Mouse (Mus musculus) testis, adult 2 months (tissue): ENCODE data around the gene Eva1b. TPM values are rescaled to one million over a fixed set of nuclear protein-coding genes. Genes with fewer than 3 reads are reported as not detected.
A peak's percentile ranks its signal among the peaks of the same experiment; 100 is the strongest.

Source experiments
- H3K27ac ChIP-seq: fragments of 200-500 bp; 2 replicates; pipeline ENCODE4 v1.5.1; 2012; ENCODE audit warnings: low read depth, low read length; ENCODE audit not compliant: control insufficient read depth, insufficient read depth
- H3K27me3 ChIP-seq: fragments of 200-500 bp; 2 replicates; pipeline ENCODE4 v1.6.1; 2012; ENCODE audit warnings: mild to moderate bottlenecking, low read length, moderate library complexity; ENCODE audit not compliant: control insufficient read depth, insufficient read depth
- H3K36me3 ChIP-seq: fragments of 200-500 bp; 2 replicates; pipeline ENCODE4 v1.6.1; 2012; ENCODE audit warnings: mild to moderate bottlenecking, low read length; ENCODE audit not compliant: control insufficient read depth, insufficient read depth
- H3K4me1 ChIP-seq: fragments of 200-500 bp; 2 replicates; pipeline ENCODE4 v1.6.1; 2012; ENCODE audit warnings: low read length; ENCODE audit not compliant: control insufficient read depth, insufficient read depth
- H3K4me3 ChIP-seq: fragments of 200-500 bp; 2 replicates; pipeline ENCODE4 v1.5.1; 2012; ENCODE audit warnings: low read depth, mild to moderate bottlenecking, low read length, moderate library complexity, mixed read lengths; ENCODE audit not compliant: control insufficient read depth
- CTCF ChIP-seq: fragments of 200-500 bp; IDR thresholded peaks from 2 replicates; pipeline ENCODE4 v1.5.1; 2012; ENCODE audit warnings: low read depth, mild to moderate bottlenecking, inconsistent platforms, low read length, moderate library complexity; ENCODE audit not compliant: control insufficient read depth, insufficient read depth, insufficient replicate concordance
- POLR2A ChIP-seq: fragments of 200-500 bp; IDR thresholded peaks from 2 replicates; pipeline ENCODE4 v1.6.1; 2012; ENCODE audit warnings: low read depth, mild to moderate bottlenecking, inconsistent platforms, low read length, moderate library complexity; ENCODE audit not compliant: control insufficient read depth
- polyA plus RNA-seq: library from polyadenylated mRNA; depleted of rRNA; stranded (reverse); fragments of >200 nt; gene quantifications from 2 replicates; pipeline ENCODE4 v1.2.3, GENCODE M21; 2012

Gene Eva1b
- polyA plus RNA-seq, 1 experiment = 6.2 TPM

DNA sequence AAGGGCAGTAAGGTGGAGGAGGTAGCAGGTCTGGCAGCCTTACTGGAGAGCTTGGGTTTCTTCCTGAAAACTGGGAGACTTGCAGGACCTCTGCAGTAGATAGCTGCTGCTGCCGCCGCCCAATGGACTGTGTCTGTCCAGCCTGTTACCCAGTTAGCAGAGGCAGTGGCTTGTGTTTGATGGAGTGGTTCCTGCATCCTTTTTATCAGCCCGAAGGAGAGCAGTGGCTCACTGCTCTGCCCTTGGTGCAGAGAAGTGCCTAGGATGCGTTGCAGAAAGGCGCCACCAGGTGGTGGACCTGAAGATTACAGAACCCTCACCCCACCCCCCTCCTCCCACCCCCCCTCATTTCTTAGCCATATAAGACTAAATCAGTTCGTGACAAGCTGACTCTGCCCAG, 33.6 kb upstream of the Eva1b start:
- Histone ChIP-seq H3K27me3 (no peaks in the 10 kb centered on the region), H3K4me3 (no peak overlapping the region), H3K27ac (no peak overlapping the region), H3K4me1 (peaks cover 8% of the 10 kb centered on the region), H3K36me3 (peaks cover 1% of the 10 kb centered on the region; the same call in 1 of the 2 replicates)
- TF ChIP-seq POLR2A = no peak
- TF ChIP-seq CTCF = peak; percentile 56; the same call in 1 of the 2 replicates

DNA sequence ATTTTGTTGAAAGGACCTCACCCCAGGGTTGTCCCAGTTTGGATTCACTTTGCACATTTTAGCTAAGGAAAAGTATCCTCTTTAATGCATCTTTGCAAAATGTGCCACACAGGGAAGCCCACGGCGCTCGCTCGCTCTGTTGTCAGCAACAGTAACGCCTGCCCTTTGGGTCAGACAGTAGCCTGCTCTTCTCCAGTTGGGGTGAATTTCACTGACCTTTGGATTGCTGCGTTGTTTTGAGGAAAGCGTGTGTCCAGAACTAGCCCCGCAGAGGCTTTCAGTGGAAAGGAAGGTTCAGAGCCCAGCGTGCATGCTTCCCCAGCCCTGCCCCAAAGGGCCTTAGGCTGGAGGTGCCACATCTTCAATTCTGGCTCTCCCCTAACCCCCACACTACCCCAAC, 32.1 kb upstream of the Eva1b start:
- TF ChIP-seq CTCF (no peak), POLR2A (no peak)
- no peak overlapping the region for H3K27ac ChIP-seq
- no peaks in the 10 kb centered on the region for H3K27me3 ChIP-seq
- H3K4me1 ChIP-seq = peaks cover under 1% of the 10 kb centered on the region; the same call in 1 of the 2 replicates
- H3K36me3 ChIP-seq = peaks cover 1% of the 10 kb centered on the region; the same call in 1 of the 2 replicates
- no peak overlapping the region for H3K4me3 ChIP-seq

DNA sequence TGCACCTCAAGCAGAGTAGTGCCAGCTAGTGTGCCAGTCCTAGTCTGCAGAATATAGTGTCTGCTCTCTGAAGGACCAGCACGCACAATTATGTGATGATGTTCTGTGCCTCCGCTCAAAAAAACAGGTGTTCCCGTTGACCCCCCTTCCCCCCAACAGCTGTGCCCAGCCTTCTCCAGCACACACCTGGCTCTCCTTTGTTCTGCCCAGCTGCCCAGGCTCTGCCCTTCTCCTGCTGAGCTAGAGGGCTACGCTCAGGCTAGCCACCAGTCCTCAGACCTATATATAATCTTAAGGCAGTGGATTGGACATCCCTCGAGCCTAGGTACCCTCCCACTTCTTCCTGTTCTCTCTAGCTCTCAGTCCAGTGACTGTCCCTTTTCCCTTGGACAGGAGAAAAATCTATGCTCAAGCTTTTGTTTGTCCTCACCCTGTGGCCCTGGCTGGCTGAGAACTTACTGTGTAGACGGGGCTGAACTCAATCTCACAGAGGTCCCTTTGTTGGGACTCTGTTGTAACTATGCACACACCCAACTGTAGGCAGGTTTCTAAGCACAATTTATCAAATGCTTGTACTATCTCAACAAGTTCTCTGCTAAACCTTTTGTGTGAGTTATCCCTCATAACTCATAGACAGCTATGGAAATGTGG, 31.5 kb upstream of the Eva1b start:
- H3K36me3 ChIP-seq = peaks cover 1% of the 10 kb centered on the region; the same call in 1 of the 2 replicates
- no peaks in the 10 kb centered on the region for H3K4me1 ChIP-seq
- no peak overlapping the region for H3K27ac ChIP-seq
- H3K4me3 ChIP-seq = no peak overlapping the region
- no peak for TF ChIP-seq CTCF
- no peaks in the 10 kb centered on the region for H3K27me3 ChIP-seq

DNA sequence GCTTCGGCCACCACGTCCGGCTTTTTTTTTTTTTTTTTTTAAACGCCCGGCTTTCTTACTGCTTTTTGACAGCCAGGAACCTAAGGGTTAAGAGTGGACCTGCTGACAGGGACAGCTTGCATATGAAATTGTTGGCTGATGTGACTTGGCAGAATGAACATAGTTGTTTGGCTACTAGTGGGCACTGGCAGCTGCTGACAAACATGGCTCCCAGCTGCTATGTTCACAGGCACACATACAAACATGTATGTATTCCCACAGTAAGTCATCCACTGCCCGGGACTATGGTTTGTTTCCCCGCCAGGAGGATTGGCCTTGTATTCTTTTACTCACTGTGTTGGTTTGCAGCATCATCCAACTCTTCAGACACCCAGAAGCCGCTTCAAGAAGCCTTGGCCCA, 30.4 kb upstream of the Eva1b start:
- Histone ChIP-seq H3K27me3 (no peaks in the 10 kb centered on the region), H3K27ac (no peak overlapping the region), H3K4me3 (no peak overlapping the region), H3K4me1 (no peaks in the 10 kb centered on the region), H3K36me3 (peaks cover 1% of the 10 kb centered on the region; the same call in 1 of the 2 replicates)
- no peak for TF ChIP-seq CTCF
- no peak for TF ChIP-seq POLR2A

DNA sequence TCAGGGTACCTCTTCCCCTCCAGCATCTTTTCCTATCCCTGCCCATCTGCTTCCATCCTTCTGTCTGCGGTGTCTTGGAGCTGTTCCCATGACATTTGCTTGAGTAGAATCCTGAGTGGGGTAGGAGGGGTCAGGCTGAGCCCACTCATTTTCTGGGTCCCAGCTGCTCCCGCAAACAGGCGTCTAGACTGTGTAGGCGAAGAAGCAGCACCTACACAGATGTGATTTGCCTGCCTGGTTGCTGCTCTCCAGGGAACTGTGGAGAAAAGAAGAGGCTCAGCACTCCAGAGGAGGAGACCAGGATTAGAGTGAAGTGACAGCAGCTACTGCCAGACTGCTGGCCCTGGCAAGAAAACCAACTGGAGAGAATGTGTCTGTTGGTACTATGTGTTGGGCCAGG, 28.9 kb upstream of the Eva1b start:
- H3K4me1 ChIP-seq = no peaks in the 10 kb centered on the region; the same call in 1 of the 2 replicates
- no peak overlapping the region for H3K27ac ChIP-seq
- H3K4me3 ChIP-seq = no peak overlapping the region
- TF ChIP-seq POLR2A = no peak
- TF ChIP-seq CTCF = no peak
- H3K27me3 ChIP-seq = no peaks in the 10 kb centered on the region
- H3K36me3 ChIP-seq = peaks cover 1% of the 10 kb centered on the region; the same call in 1 of the 2 replicates

DNA sequence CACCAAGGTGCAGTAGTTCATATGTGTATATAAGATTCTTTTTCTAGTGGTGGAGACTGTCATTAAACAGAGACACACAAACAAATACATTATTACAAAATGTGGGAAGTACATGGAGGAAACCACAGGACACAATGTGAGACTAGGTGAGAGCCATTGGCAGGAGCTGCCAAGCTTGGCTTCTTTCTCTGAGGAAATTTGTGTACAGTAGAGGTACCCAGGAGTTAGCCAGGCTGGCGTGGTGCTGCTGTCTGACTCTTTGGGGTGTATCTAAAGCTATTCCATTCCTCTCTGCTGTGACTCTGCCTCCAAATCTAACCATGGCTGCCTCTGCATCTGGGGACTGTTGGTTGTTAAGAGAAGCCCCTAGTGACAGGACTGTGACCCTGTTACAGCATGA, 28.5 kb upstream of the Eva1b start:
- no peak overlapping the region for H3K27ac ChIP-seq
- TF ChIP-seq CTCF = no peak
- TF ChIP-seq POLR2A = no peak
- peaks cover 1% of the 10 kb centered on the region; the same call in 1 of the 2 replicates for H3K36me3 ChIP-seq
- no peaks in the 10 kb centered on the region for H3K27me3 ChIP-seq
- no peaks in the 10 kb centered on the region; the same call in 1 of the 2 replicates for H3K4me1 ChIP-seq
- H3K4me3 ChIP-seq = no peak overlapping the region

DNA sequence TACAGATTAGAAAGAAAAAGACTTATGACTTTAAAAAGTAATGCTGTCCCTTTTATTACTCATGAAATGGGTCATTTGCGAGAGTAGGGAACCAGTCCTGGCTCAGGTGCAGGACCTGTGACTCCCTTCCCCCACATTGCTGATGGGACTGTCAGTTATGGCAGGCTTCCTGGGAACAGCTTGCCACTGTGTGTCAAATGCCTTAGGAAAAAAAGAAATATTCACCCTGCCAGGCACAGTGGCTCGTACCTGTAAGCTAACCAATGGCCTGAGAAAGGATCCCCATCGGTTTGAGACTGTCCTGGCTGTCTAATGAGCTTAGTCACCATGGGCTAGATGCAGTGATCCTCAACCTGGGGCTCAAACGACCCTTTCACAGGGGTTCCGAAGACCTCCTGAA, 27.5 kb upstream of the Eva1b start:
- Histone ChIP-seq H3K27ac (no peak overlapping the region), H3K27me3 (no peaks in the 10 kb centered on the region), H3K4me1 (no peaks in the 10 kb centered on the region; the same call in 1 of the 2 replicates), H3K36me3 (peaks cover 1% of the 10 kb centered on the region; the same call in 1 of the 2 replicates), H3K4me3 (no peak overlapping the region)
- TF ChIP-seq POLR2A (no peak), CTCF (no peak)
